Mouse (Mus musculus): ENCODE measurements around the gene Psmb6. TPM values are rescaled to one million over a fixed set of nuclear protein-coding genes. Genes with fewer than 3 reads are reported as not detected.
"Not testable (repeated sequence)": the region's sequence is repeated elsewhere in the genome, so short reads cannot be mapped to it uniquely, and the experiment has no call there.

Psmb6 gene
- total RNA-seq, 2 experiments from 2014 or later: 178 to 211 TPM

GRCm38 (mm10) chr11:70564276-70564873, 39.2 kb downstream of the Psmb6 start:
- DNase-seq (ENCODE audit: extremely low spot score in 1 of 2, low spot score in 1 of 2): no peak

GRCm38 (mm10) chr11:70566586-70566985, 41.4 kb downstream of the Psmb6 start:
- no peak for DNase-seq (ENCODE audit: extremely low spot score in 1 of 2, low spot score in 1 of 2)

- not testable (repeated sequence) for DNase-seq (ENCODE audit: extremely low spot score in 1 of 2, low spot score in 1 of 2)
These were observed 45.4 kb downstream of the Psmb6 start for GRCm38 (mm10) chr11:70570614-70571013.

GRCm38 (mm10) chr11:70571641-70572040, 46.5 kb downstream of the Psmb6 start:
- DNase-seq (ENCODE audit: extremely low spot score in 1 of 2, low spot score in 1 of 2): no peak

- no peak for DNase-seq (ENCODE audit: extremely low spot score in 1 of 2, low spot score in 1 of 2)
These were observed 47.3 kb downstream of the Psmb6 start for GRCm38 (mm10) chr11:70572348-70572902.

- DNase-seq (ENCODE audit: extremely low spot score in 1 of 2, low spot score in 1 of 2): no peak
These were observed 48.7 kb downstream of the Psmb6 start for GRCm38 (mm10) chr11:70573872-70574271.

GRCm38 (mm10) chr11:70577201-70577600, 52.0 kb downstream of the Psmb6 start:
- no peak for DNase-seq (ENCODE audit: extremely low spot score in 1 of 2, low spot score in 1 of 2)

Other genes with a start within 250 kb of the Psmb6 start
- not detected for gene Alox12e, start 202.7 kb upstream of the Psmb6 start, total RNA-seq (2021)
- gene Alox15, start 173.3 kb upstream of the Psmb6 start, total RNA-seq (2021): not detected
- 10 to 100 TPM; 32.8 to 34.3 TPM for gene Pelp1, start 115.3 kb upstream of the Psmb6 start, total RNA-seq (2021)
- gene Arrb2, start 92.7 kb upstream of the Psmb6 start, total RNA-seq (2021): 100 to 1,000 TPM in 1 of 2 experiments, 10 to 100 TPM in 1; 90.7 to 104 TPM
- gene Med11, start 73.4 kb upstream of the Psmb6 start, total RNA-seq (2021): 10 to 100 TPM; 15.5 to 17.4 TPM
- gene Zmynd15, start 65.9 kb upstream of the Psmb6 start, total RNA-seq (2021): under 1 TPM; 0.37 to 0.42 TPM
- gene Cxcl16, start 65.4 kb upstream of the Psmb6 start, total RNA-seq (2021): 1 to 10 TPM in 1 of 2 experiments, under 1 TPM in 1; 0.62 to 1.1 TPM
- under 1 TPM; 0.47 to 0.61 TPM for gene Tm4sf5, start 20.1 kb upstream of the Psmb6 start, total RNA-seq (2021)
- not detected for gene Vmo1, start 10.8 kb upstream of the Psmb6 start, total RNA-seq (2021)
- not detected for gene Gltpd2, start 6.2 kb upstream of the Psmb6 start, total RNA-seq (2021)
- not detected for gene Gm40193, start 7.6 kb downstream of the Psmb6 start, total RNA-seq (2021)
- gene Pld2, start 14.7 kb downstream of the Psmb6 start, total RNA-seq (2021): 10 to 100 TPM; 16.2 to 18.9 TPM
- 100 to 1,000 TPM; 434 to 488 TPM for gene Mink1, start 37.5 kb downstream of the Psmb6 start, total RNA-seq (2021)
- gene 4930544D05Rik, start 90.5 kb downstream of the Psmb6 start, total RNA-seq (2021): under 1 TPM in 1 of 2 experiments, not detected in 1; 0.66 TPM
- under 1 TPM in 1 of 2 experiments, not detected in 1; 0.44 TPM for gene Chrne, start 93.8 kb downstream of the Psmb6 start, total RNA-seq (2021)
- not detected for gene Gp1ba, start 113.8 kb downstream of the Psmb6 start, total RNA-seq (2021)
- gene Rnf167, start 121.9 kb downstream of the Psmb6 start, total RNA-seq (2021): 10 to 100 TPM; 86.9 to 87.6 TPM
- 100 to 1,000 TPM; 127 to 129 TPM for gene Slc25a11, start 122.1 kb downstream of the Psmb6 start, total RNA-seq (2021)
- 100 to 1,000 TPM; 376 to 385 TPM for gene Pfn1, start 129.3 kb downstream of the Psmb6 start, total RNA-seq (2021)
- gene Eno3, start 131.8 kb downstream of the Psmb6 start, total RNA-seq (2021): 1 to 10 TPM; 7.2 to 8.2 TPM
- 10 to 100 TPM; 48.7 to 48.8 TPM for gene Spag7, start 144.0 kb downstream of the Psmb6 start, total RNA-seq (2021)
- gene Camta2, start 162.7 kb downstream of the Psmb6 start, total RNA-seq (2021): 100 to 1,000 TPM; 326 to 389 TPM
- 1 to 10 TPM; 3.1 to 3.4 TPM for gene Inca1, start 174.8 kb downstream of the Psmb6 start, total RNA-seq (2021)
- 10 to 100 TPM; 71.5 to 78.9 TPM for gene Kif1c, start 175.2 kb downstream of the Psmb6 start, total RNA-seq (2021)
- 10 to 100 TPM; 23.1 to 24.8 TPM for gene Zfp3, start 238.8 kb downstream of the Psmb6 start, total RNA-seq (2021)